ENCODE assay signal across 7 mouse cellular contexts in genomic region chr4:109666461-109667269, GRCm38 (mm10). TPM values are rescaled to one million over a fixed set of nuclear protein-coding genes. Genes with fewer than 3 reads are reported as not detected.
DNase-seq lines count a peak whose midpoint lies in the region; ATAC-seq lines count a peak whose summit lies in the region.

Cdkn2c (minus strand) TSS chr4:109667189.

- H3K36me3 ChIP-seq in limb, embryonic 12.5 days: no peaks in the 10 kb centered on the region
- H3K36me3 ChIP-seq in midbrain, embryonic 14.5 days (ENCODE audit: control insufficient read depth, insufficient read depth, low read length): no peaks in the 10 kb centered on the region

- no peaks in the 10 kb centered on the region for H3K9me3 ChIP-seq in limb, embryonic 12.5 days
- no peaks in the 10 kb centered on the region for H3K9me3 ChIP-seq in midbrain, embryonic 14.5 days (ENCODE audit: control insufficient read depth, low read length)

- under 1% methylated on average over 63 of the region's 64 CpGs for WGBS in limb, embryonic 12.5 days
- WGBS in midbrain, embryonic 14.5 days: under 1% methylated on average over 64 of the region's 64 CpGs

- peak within 1 kb of the TSS; percentile 63 for H3K4me3 ChIP-seq in limb, embryonic 12.5 days (replicated peaks)
- H3K4me3 ChIP-seq in midbrain, embryonic 14.5 days (replicated peaks; ENCODE audit: low read depth, low read length): peak within 1 kb of the TSS; percentile 48

- peak within 1 kb of the TSS; percentile 98 for H3K4me2 ChIP-seq in limb, embryonic 12.5 days
- peak within 1 kb of the TSS; percentile 90 for H3K4me2 ChIP-seq in midbrain, embryonic 14.5 days (ENCODE audit: low read length)

- peak; percentile 76 for ATAC-seq in granulocyte monocyte progenitor cell, adult 5-6 weeks (replicated peaks; ENCODE audit: poor library complexity, severe bottlenecking)
- ATAC-seq in limb, embryonic 12.5 days (ENCODE audit: insufficient number of reproducible peaks, insufficient read depth, low FRiP score, low TSS enrichment, low read depth): peak; percentile 93
- peak; percentile 90 for ATAC-seq in midbrain, embryonic 14.5 days (ENCODE audit: low FRiP score, low TSS enrichment)

- peak within 1 kb of the TSS; percentile 81 for H3K9ac ChIP-seq in limb, embryonic 12.5 days (replicated peaks)
- peak within 1 kb of the TSS; percentile 60 for H3K9ac ChIP-seq in midbrain, embryonic 14.5 days (replicated peaks; ENCODE audit: low read length)

- DNase-seq in adrenal gland, postnatal 10 days: peak; percentile 95
- DNase-seq in embryo, embryonic 9.5 days (ENCODE audit: extremely low spot score): peak; percentile 91
- DNase-seq in kidney, adult 11 months: peak; percentile 90
- peak; percentile 85 for DNase-seq in midbrain, embryonic 14.5 days
- DNase-seq in spleen, adult 12 weeks (ENCODE audit: low spot score): peak; percentile 90

- peak within 1 kb of the TSS; percentile 92 for H3K27ac ChIP-seq in limb, embryonic 12.5 days
- peak within 1 kb of the TSS; percentile 73 for H3K27ac ChIP-seq in midbrain, embryonic 14.5 days (replicated peaks; ENCODE audit: low read depth, low read length)

- peaks cover 18% of the 10 kb centered on the region for H3K4me1 ChIP-seq in limb, embryonic 12.5 days (replicated peaks)
- peaks cover 17% of the 10 kb centered on the region for H3K4me1 ChIP-seq in midbrain, embryonic 14.5 days (ENCODE audit: control insufficient read depth, insufficient read depth, low read length)

- H3K27me3 ChIP-seq in limb, embryonic 12.5 days: peaks cover 31% of the 10 kb centered on the region
- peaks cover 32% of the 10 kb centered on the region for H3K27me3 ChIP-seq in midbrain, embryonic 14.5 days (ENCODE audit: control insufficient read depth, insufficient read depth, low read length)

RNA-seq across cellular contexts. Expression of gene Cdkn2c, which starts in this region (rescaled TPM):
- total RNA-seq in adrenal gland, postnatal 10 days (2021): 10 to 100 TPM; 59.4 to 77.7 TPM
- 10.3 and 22.3 TPM in 2 replicates for total RNA-seq in granulocyte monocyte progenitor cell, adult 5-6 weeks (2014; fragmentation: Nextera tagmentation)
- total RNA-seq in granulocyte monocyte progenitor cell, adult 5-6 weeks (2017): 29.0 and 33.7 TPM in 2 replicates
- polyA plus RNA-seq in limb, embryonic 12.5 days (2016; fragmentation: Nextera tagmentation; extraction: Ambion mirVana): 3.3 TPM in 2 replicates
- 1.4 and 3.0 TPM in 2 replicates for polyA plus RNA-seq in midbrain, embryonic 14.5 days (2014; fragmentation: Nextera tagmentation; extraction: Ambion mirVana)

Comparison
In these comparisons a context has a peak if more than half of its experiments do, and no peak if none do; other contexts are left out.
1. Peak in every context shown above with its lines: DNase-seq, ATAC-seq, H3K4me3 ChIP-seq and H3K27ac ChIP-seq.